Mouse (Mus musculus) heart, embryonic 13.5 days (tissue): ENCODE data around the gene Acp7. TPM values are rescaled to one million over a fixed set of nuclear protein-coding genes. Genes with fewer than 3 reads are reported as not detected.
"Not testable (repeated sequence)": the region's sequence is repeated elsewhere in the genome, so short reads cannot be mapped to it uniquely, and the experiment has no call there.

ENCODE experiments used
- ATAC-seq: fragments of 200-750 bp; cut with Nextera tagmentation; 2 replicates; pipeline ENCODE4 v1.8.0; 2017; ENCODE audit warnings: moderate TSS enrichment; ENCODE audit not compliant: insufficient number of reproducible peaks, low FRiP score, low TSS enrichment; ENCODE audit errors: extremely low read depth
- H3K27ac ChIP-seq: fragments of 300-500 bp; sonication (generic); replicated peaks from 2 replicates; pipeline ENCODE4 v1.5.1; 2015; ENCODE audit warnings: moderate library complexity, mild to moderate bottlenecking, inconsistent platforms
- H3K27me3 ChIP-seq: fragments of 300-500 bp; sonication (generic); replicated peaks from 2 replicates; pipeline ENCODE4 v1.6.1; 2015; ENCODE audit warnings: mild to moderate bottlenecking, inconsistent platforms
- H3K36me3 ChIP-seq: fragments of 300-500 bp; sonication (generic); 2 replicates; pipeline ENCODE4 v1.6.1; 2015; ENCODE audit warnings: mild to moderate bottlenecking, inconsistent platforms
- H3K4me1 ChIP-seq: fragments of 300-500 bp; sonication (generic); 2 replicates; pipeline ENCODE4 v1.6.1; 2015; ENCODE audit warnings: inconsistent platforms
- H3K4me2 ChIP-seq: fragments of 300-500 bp; sonication (generic); 2 replicates; pipeline ENCODE4 v1.6.1; 2015; ENCODE audit warnings: inconsistent platforms, mild to moderate bottlenecking, moderate library complexity
- H3K4me3 ChIP-seq: fragments of 300-500 bp; sonication (generic); 2 replicates; pipeline ENCODE4 v1.5.1; 2015; ENCODE audit warnings: moderate library complexity, mild to moderate bottlenecking, inconsistent platforms
- H3K9ac ChIP-seq: fragments of 300-500 bp; sonication (generic); 2 replicates; pipeline ENCODE4 v1.6.1; 2015; ENCODE audit warnings: inconsistent platforms, mild to moderate bottlenecking, moderate library complexity
- H3K9me3 ChIP-seq: fragments of 300-500 bp; sonication (generic); 2 replicates; pipeline ENCODE4 v1.6.1; 2016; ENCODE audit warnings: inconsistent platforms
- WGBS: fragments of 180-500 bp; shearing (Covaris S2); methylation state at CpG from one replicate; pipeline ENCODE4 v1.1.7; 2015; ENCODE audit warnings: mixed read lengths; 5-methylcytosine and 5-hydroxymethylcytosine counted together
- polyA plus RNA-seq: library from polyadenylated mRNA; unstranded; fragments of >200 nt; fragmentation: Nextera tagmentation; extraction: Ambion mirVana; gene quantifications from 2 replicates; pipeline ENCODE4 v1.2.1, GENCODE M21; 2015

Gene Acp7
- polyA plus RNA-seq, result not detected in 2 replicates

- H3K27me3 ChIP-seq, result peaks cover 50% of the 10 kb centered on the region
- H3K9ac ChIP-seq, result peak within 1 kb of the TSS; percentile 24; the same call in 1 of the 2 replicates
- no peaks in the 10 kb centered on the region for H3K36me3 ChIP-seq
- H3K4me1 ChIP-seq, result peaks cover 6% of the 10 kb centered on the region; the same call in 1 of the 2 replicates
- peak within 1 kb of the TSS; percentile 52 for H3K4me2 ChIP-seq
- ATAC-seq, result no peak
- whole genome bisulfite sequencing, result 25% methylated on average over 10 of the region's 10 CpGs
- H3K4me3 ChIP-seq, result peak within 1 kb of the TSS; percentile 29
- H3K9me3 ChIP-seq, result 0 out of 2 replicates have a peak, but pooled peaks cover 6% of the 10 kb centered on the region
- no peak within 1 kb of the TSS for H3K27ac ChIP-seq
Observed at GRCm38 (mm10) chr7:28631073-28631472, at the start of gene Acp7. Gene Acp7, minus strand, starts transcription at chr7:28631332.

GRCm38 (mm10) chr7:28677624-28678023, 46.5 kb upstream of the Acp7 start:
- H3K36me3 ChIP-seq, result no peaks in the 10 kb centered on the region
- H3K9me3 ChIP-seq, result no peaks in the 10 kb centered on the region
- no peak overlapping the region for H3K27ac ChIP-seq
- H3K4me1 ChIP-seq, result peaks cover 10% of the 10 kb centered on the region; the same call in 1 of the 2 replicates
- ATAC-seq, result no peak
- no peak overlapping the region for H3K9ac ChIP-seq
- WGBS, result 83% methylated on average over 8 of the region's 8 CpGs
- no peak overlapping the region for H3K4me3 ChIP-seq
- no peak overlapping the region for H3K4me2 ChIP-seq
- H3K27me3 ChIP-seq, result no peaks in the 10 kb centered on the region

GRCm38 (mm10) chr7:28676811-28677541, 45.8 kb upstream of the Acp7 start:
- H3K4me2 ChIP-seq, result no peak overlapping the region
- no peaks in the 10 kb centered on the region for H3K27me3 ChIP-seq
- H3K4me1 ChIP-seq, result peaks cover 10% of the 10 kb centered on the region; the same call in 1 of the 2 replicates
- H3K4me3 ChIP-seq, result no peak overlapping the region
- WGBS, result 74% methylated on average over 13 of the region's 13 CpGs
- ATAC-seq, result no peak
- no peak overlapping the region for H3K27ac ChIP-seq
- H3K36me3 ChIP-seq, result no peaks in the 10 kb centered on the region
- no peaks in the 10 kb centered on the region for H3K9me3 ChIP-seq
- H3K9ac ChIP-seq, result no peak overlapping the region

- peaks cover 10% of the 10 kb centered on the region; the same call in 1 of the 2 replicates for H3K4me1 ChIP-seq
- WGBS, result 39% methylated on average over 11 of the region's 11 CpGs
- no peak overlapping the region for H3K9ac ChIP-seq
- no peak overlapping the region for H3K4me2 ChIP-seq
- no peak overlapping the region for H3K27ac ChIP-seq
- H3K4me3 ChIP-seq, result no peak overlapping the region
- H3K27me3 ChIP-seq, result no peaks in the 10 kb centered on the region
- H3K9me3 ChIP-seq, result no peaks in the 10 kb centered on the region
- ATAC-seq, result no peak
- H3K36me3 ChIP-seq, result no peaks in the 10 kb centered on the region
Observed at GRCm38 (mm10) chr7:28675746-28676145, 44.6 kb upstream of the Acp7 start.

GRCm38 (mm10) chr7:28674994-28675393, 43.9 kb upstream of the Acp7 start:
- H3K4me2 ChIP-seq, result no peak overlapping the region
- H3K27ac ChIP-seq, result no peak overlapping the region
- no peak for ATAC-seq
- no peaks in the 10 kb centered on the region for H3K9me3 ChIP-seq
- no peaks in the 10 kb centered on the region for H3K27me3 ChIP-seq
- 69% methylated on average over 9 of the region's 9 CpGs for WGBS
- no peaks in the 10 kb centered on the region for H3K36me3 ChIP-seq
- no peak overlapping the region for H3K9ac ChIP-seq
- no peak overlapping the region for H3K4me3 ChIP-seq
- peaks cover 10% of the 10 kb centered on the region; the same call in 1 of the 2 replicates for H3K4me1 ChIP-seq

GRCm38 (mm10) chr7:28672786-28673185, 41.7 kb upstream of the Acp7 start:
- not testable (repeated sequence) for H3K4me2 ChIP-seq, H3K36me3 ChIP-seq, H3K4me1 ChIP-seq, H3K9ac ChIP-seq, ATAC-seq, H3K4me3 ChIP-seq, H3K27ac ChIP-seq, H3K9me3 ChIP-seq, H3K27me3 ChIP-seq
- WGBS, result 49% methylated on average over 5 of the region's 5 CpGs

- no peak overlapping the region for H3K9ac ChIP-seq
- H3K27me3 ChIP-seq, result no peaks in the 10 kb centered on the region; the same call in 1 of the 2 replicates
- H3K4me1 ChIP-seq, result no peaks in the 10 kb centered on the region
- H3K4me2 ChIP-seq, result no peak overlapping the region
- H3K27ac ChIP-seq, result no peak overlapping the region
- H3K4me3 ChIP-seq, result no peak overlapping the region
- 75% methylated on average over 5 of the region's 5 CpGs for WGBS
- H3K9me3 ChIP-seq, result no peaks in the 10 kb centered on the region
- ATAC-seq, result no peak
- no peaks in the 10 kb centered on the region for H3K36me3 ChIP-seq
Observed at GRCm38 (mm10) chr7:28672276-28672675, 41.1 kb upstream of the Acp7 start.

- no peak overlapping the region for H3K4me2 ChIP-seq
- no peak for ATAC-seq
- no peaks in the 10 kb centered on the region; the same call in 1 of the 2 replicates for H3K27me3 ChIP-seq
- H3K36me3 ChIP-seq, result no peaks in the 10 kb centered on the region
- H3K9me3 ChIP-seq, result no peaks in the 10 kb centered on the region
- WGBS, result 54% methylated on average over 4 of the region's 4 CpGs
- H3K4me1 ChIP-seq, result no peaks in the 10 kb centered on the region
- no peak overlapping the region for H3K27ac ChIP-seq
- no peak overlapping the region for H3K9ac ChIP-seq
- no peak overlapping the region for H3K4me3 ChIP-seq
Observed at GRCm38 (mm10) chr7:28671172-28671571, 40.0 kb upstream of the Acp7 start.

- Histone ChIP-seq H3K9ac (no peak overlapping the region), H3K27ac (no peak overlapping the region), H3K4me3 (peak overlapping the region; percentile 21), H3K9me3 (no peaks in the 10 kb centered on the region), H3K27me3 (peaks cover 18% of the 10 kb centered on the region), H3K4me2 (peak overlapping the region; percentile 60), H3K4me1 (0 out of 2 replicates have a peak, but pooled peaks cover 8% of the 10 kb centered on the region), H3K36me3 (no peaks in the 10 kb centered on the region)
- no peak for ATAC-seq
- WGBS, result 21% methylated on average over 15 of the region's 15 CpGs
Observed at GRCm38 (mm10) chr7:28665620-28666579, 34.8 kb upstream of the Acp7 start.

- Histone ChIP-seq H3K27ac (no peak overlapping the region), H3K4me2 (no peak overlapping the region), H3K9ac (no peak overlapping the region), H3K27me3 (no peaks in the 10 kb centered on the region), H3K36me3 (no peaks in the 10 kb centered on the region), H3K4me3 (no peak overlapping the region), H3K4me1 (no peaks in the 10 kb centered on the region), H3K9me3 (no peaks in the 10 kb centered on the region)
- 67% methylated on average over 4 of the region's 4 CpGs for WGBS
- ATAC-seq, result no peak
Observed at GRCm38 (mm10) chr7:28656430-28656829, 25.3 kb upstream of the Acp7 start.

- no peaks in the 10 kb centered on the region for H3K36me3 ChIP-seq
- no peak overlapping the region for H3K27ac ChIP-seq
- no peak for ATAC-seq
- H3K9ac ChIP-seq, result no peak overlapping the region
- WGBS, result 91% methylated on average over 2 of the region's 2 CpGs
- H3K4me2 ChIP-seq, result no peak overlapping the region
- no peaks in the 10 kb centered on the region for H3K4me1 ChIP-seq
- 0 out of 2 replicates have a peak, but pooled peaks cover 2% of the 10 kb centered on the region for H3K9me3 ChIP-seq
- no peaks in the 10 kb centered on the region for H3K27me3 ChIP-seq
- no peak overlapping the region for H3K4me3 ChIP-seq
Observed at GRCm38 (mm10) chr7:28651157-28651556, 20.0 kb upstream of the Acp7 start.
